Comparison of ENCODE assay signal across 15 mouse cellular contexts in the genomic region with DNA sequence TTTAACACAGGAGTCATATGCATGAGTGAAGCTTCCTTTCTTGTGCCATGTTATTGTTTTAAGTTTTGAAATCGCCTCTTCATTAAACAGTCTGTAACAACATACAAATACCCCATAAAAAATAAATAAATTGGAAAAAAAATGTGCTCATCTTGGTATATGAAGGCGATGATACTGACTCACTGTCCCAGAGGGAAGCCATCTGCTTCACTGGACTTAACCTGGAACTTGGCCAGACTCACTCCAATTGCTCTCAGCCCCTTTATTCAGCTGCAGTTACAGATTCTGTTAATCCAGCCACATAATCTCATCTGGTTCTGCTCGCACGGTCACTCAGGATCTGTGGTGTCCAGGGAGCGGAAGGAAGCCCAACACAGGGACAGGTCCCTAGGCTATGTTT.
A peak's percentile ranks its signal among the peaks of the same experiment; 100 is the strongest.
DNase-seq lines count a peak whose midpoint lies in the region; ATAC-seq and TF ChIP-seq lines count a peak whose summit lies in the region.
"Had no signal": no experiment of that assay in that cellular context is flagged by ENCODE, and none has a peak within 500 bp of the region (broad histone marks: within the 10 kb centered on the region; RNA-seq: fewer than 3 reads in every experiment).

No protein-coding gene starts in this region.

- WGBS in lung, postnatal 0 days: 69% methylated on average over 5 of the region's 5 CpGs

- no peaks in the 10 kb centered on the region for H3K27me3 ChIP-seq in lung, postnatal 0 days (replicated peaks; ENCODE audit: insufficient read depth, low read length)
- H3K27me3 ChIP-seq: limb, embryonic 15.5 days; midbrain, embryonic 12.5 days had no signal

- H3K4me3 ChIP-seq in lung, postnatal 0 days (ENCODE audit: low read depth, low read length): no peak overlapping the region
- H3K4me3 ChIP-seq: limb, embryonic 15.5 days; midbrain, embryonic 12.5 days had no signal

- intact Hi-C loops in left cerebral cortex, postnatal 4 days (cut with DNase I): no loop called here
- intact Hi-C loops in left cerebral cortex, postnatal 10 days (cut with DNase I): no loop called here

- H3K36me3 ChIP-seq in lung, postnatal 0 days (ENCODE audit: insufficient read depth, low read length): no peaks in the 10 kb centered on the region; the same call in 1 of the 2 replicates

- H3K9me3 ChIP-seq in lung, postnatal 0 days (ENCODE audit: low read length): no peaks in the 10 kb centered on the region
- H3K9me3 ChIP-seq: limb, embryonic 15.5 days; midbrain, embryonic 12.5 days had no signal

- no peaks in the 10 kb centered on the region for H3K4me1 ChIP-seq in lung, postnatal 0 days (ENCODE audit: insufficient read depth, low read depth, low read length)
- H3K4me1 ChIP-seq: limb, embryonic 15.5 days; midbrain, embryonic 12.5 days had no signal

- no peak overlapping the region for H3K9ac ChIP-seq in lung, postnatal 0 days (replicated peaks; ENCODE audit: low read depth)
- H3K9ac ChIP-seq: limb, embryonic 15.5 days; midbrain, embryonic 12.5 days had no signal

- peak overlapping the region; percentile 59; the same call in 1 of the 2 replicates for H3K27ac ChIP-seq in lung, postnatal 0 days (ENCODE audit: low read length)
- H3K27ac ChIP-seq: limb, embryonic 15.5 days; midbrain, embryonic 12.5 days had no signal

- DNase-seq in cerebellum, postnatal 25 days: peak; percentile 21 to 49
- no peak for DNase-seq in cerebellum, adult 11 months
- peak; percentile 55 for DNase-seq in left cerebral cortex, postnatal 4 days
- no peak for DNase-seq in left cerebral cortex, postnatal 10 days (ENCODE audit: extremely low spot score in 1 of 2, low spot score in 2 of 2)
- DNase-seq in MN1 (ENCODE audit: low spot score): peak; percentile 52
- DNase-seq in lung, postnatal 0 days (ENCODE audit: low spot score): peak; percentile 91
- DNase-seq in urinary bladder, postnatal 14 days (ENCODE audit: low spot score): no peak
- DNase-seq: adrenal gland, postnatal 25 days; B cell, adult 2 months; gastrocnemius, postnatal 25 days; kidney, adult 9 months; right cerebral cortex, adult 18-20 months; thymus, postnatal 36 days had no signal

- peak; percentile 74 for ATAC-seq in lung, postnatal 0 days

- peak; percentile 67 for TF ChIP-seq EP300 in lung, postnatal 0 days (IDR thresholded peaks at IDR 0.05)

- no peak overlapping the region for H3K4me2 ChIP-seq in lung, postnatal 0 days (replicated peaks; ENCODE audit: low read depth, low read length)
- H3K4me2 ChIP-seq: limb, embryonic 15.5 days; midbrain, embryonic 12.5 days had no signal

- TF ChIP-seq CTCF in lung, postnatal 0 days (IDR thresholded peaks at IDR 0.05): no peak

Comparison
In these comparisons a context has a peak if more than half of its experiments do, and no peak if none do; other contexts are left out.
1. DNase-seq: peak in cerebellum, postnatal 25 days (2 of 2), left cerebral cortex, postnatal 4 days (single experiment), MN1 (single experiment) and lung, postnatal 0 days (single experiment); none in cerebellum, adult 11 months (single experiment), left cerebral cortex, postnatal 10 days (0 of 2) and urinary bladder, postnatal 14 days (single experiment).